Mouse (Mus musculus) brain, embryonic 14.5 days (tissue): ENCODE results near the gene Plxnd1. TPM values are rescaled to one million over a fixed set of nuclear protein-coding genes. Genes with fewer than 3 reads are reported as not detected.
A peak's percentile ranks its signal among the peaks of the same experiment; 100 is the strongest.

Source experiments
- DNase-seq: peaks from one replicate; pipeline ENCODE4 v3.0.0-alpha.2; 2011; ENCODE audit warnings: low read depth
- CTCF ChIP-seq: fragments of 200-500 bp; IDR thresholded peaks from 2 replicates; pipeline ENCODE4 v1.5.1; 2012; ENCODE audit warnings: inconsistent platforms, mild to moderate bottlenecking, moderate library complexity, borderline replicate concordance; ENCODE audit not compliant: insufficient read depth, insufficient read length; ENCODE audit errors: extremely low read depth
- POLR2A ChIP-seq: fragments of 200-500 bp; IDR thresholded peaks from 2 replicates; pipeline ENCODE4 v1.6.1; 2012; ENCODE audit warnings: mild to moderate bottlenecking, inconsistent platforms, borderline replicate concordance; ENCODE audit not compliant: poor library complexity, insufficient read depth, insufficient read length, severe bottlenecking; ENCODE audit errors: extremely low read depth
- polyA plus RNA-seq: library from polyadenylated mRNA; depleted of rRNA; stranded (reverse); fragments of >200 nt; gene quantifications from 2 replicates; pipeline ENCODE4 v1.2.3, GENCODE M21; 2012; rRNA removed

Plxnd1 gene
- 34.7 and 38.5 TPM in 2 replicates for polyA plus RNA-seq

DNA sequence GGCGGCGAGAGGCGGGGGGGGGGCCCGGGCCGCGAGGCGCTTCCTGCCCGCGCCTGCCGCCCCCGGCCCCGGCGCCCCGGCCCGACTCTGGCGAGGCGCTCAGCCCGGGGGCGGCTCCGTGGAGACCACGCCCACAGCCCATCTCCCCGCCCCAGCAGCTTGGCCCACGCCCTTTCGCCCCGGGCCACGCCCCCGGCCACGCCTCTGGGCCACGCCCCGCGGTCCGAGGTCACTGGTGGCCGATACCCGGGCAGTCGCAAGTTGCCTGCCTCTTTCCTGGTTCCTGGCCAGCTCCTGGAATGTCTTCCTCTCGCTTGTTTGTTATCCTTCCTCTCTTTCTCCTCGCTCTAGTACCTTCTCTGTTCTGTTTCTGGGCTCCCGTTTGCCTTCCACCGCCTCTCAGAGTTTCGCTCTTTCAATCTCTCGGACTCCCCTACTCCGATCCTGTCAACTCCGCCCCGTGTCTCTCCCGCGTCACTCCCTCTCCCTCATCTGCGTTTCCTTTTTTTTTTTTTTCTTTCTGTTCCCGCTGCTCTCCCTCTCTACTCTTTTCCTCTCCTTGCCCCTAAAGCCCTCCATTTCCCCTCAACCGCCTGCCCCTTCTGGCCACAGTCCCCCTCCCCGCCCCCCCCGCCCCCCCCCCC is at the start of gene Plxnd1:
Gene Plxnd1 (minus strand): TSS at position 129 of the 644 bp plus-strand sequence.
- peak; percentile 86 for DNase-seq
- TF ChIP-seq CTCF = no peak
- no peak for TF ChIP-seq POLR2A

DNA sequence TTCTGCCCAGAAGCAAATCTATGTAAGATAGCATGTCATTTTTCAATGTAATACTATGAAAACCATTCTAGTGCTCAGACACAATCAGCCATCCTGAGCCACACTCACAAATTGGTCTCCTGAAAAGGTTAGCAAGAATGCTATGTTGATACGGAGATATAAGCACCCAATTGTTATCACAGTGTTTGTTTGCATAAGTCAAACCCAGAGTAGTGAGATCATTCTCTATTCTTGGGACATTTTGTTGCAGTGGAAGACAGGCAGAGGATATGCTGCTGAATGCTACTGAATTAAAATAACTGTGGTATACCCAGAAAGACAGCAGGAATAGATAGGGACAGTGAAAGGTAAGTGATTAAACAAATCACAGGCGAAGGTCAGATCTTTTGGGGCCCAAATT is 49.2 kb upstream of the Plxnd1 start:
- DNase-seq = no peak
- TF ChIP-seq CTCF (no peak), POLR2A (no peak)

DNA sequence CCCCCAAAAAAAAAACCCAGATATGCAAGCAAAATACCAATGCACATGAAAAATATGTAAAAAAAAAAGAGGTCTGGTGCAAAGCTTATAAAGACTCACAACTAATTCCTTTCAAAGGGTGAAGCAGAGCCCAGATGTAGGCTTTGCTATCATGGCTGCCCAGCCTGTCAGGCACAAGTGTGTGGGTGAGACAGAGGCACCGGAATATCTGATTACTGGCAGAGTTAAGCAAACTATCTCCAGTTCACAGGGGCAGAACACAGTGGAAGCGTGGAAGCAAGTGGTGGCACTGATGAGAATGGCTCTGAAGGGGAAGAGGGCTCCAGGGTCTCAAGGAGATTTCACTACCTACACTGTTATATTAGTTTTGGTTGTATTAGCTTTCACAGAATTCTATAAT is 43.4 kb upstream of the Plxnd1 start:
- no peak for DNase-seq

DNA sequence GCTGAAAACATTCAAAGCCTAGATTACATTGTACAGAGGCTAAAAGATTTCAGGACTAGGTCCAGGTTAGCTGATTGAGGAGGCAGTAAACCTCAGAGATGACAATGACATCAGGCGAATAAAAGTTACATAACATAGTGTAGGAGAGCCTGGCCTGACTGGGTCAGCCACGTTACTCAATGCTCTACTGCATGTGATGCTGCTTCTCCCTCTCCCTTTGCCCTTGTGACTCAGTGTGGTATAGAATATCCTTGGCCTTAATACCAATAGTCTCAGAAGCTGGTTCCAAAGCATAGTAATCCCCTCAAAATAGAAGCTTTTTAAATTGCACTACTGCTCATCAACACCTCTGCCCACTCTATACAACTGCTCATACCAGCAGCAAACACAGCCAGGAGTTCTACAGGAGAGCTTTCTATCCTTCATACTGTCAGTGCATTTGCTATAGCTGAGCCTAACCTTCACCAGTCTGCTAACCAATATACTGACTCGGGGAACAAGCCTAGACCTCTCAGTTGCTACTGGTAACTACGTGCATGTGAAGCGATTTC is 42.6 kb upstream of the Plxnd1 start:
- TF ChIP-seq POLR2A = no peak
- TF ChIP-seq CTCF = no peak
- no peak for DNase-seq

More for the DNA sequence above, 43.4 kb upstream of the Plxnd1 start:
- TF ChIP-seq CTCF = no peak
- no peak for TF ChIP-seq POLR2A

DNA sequence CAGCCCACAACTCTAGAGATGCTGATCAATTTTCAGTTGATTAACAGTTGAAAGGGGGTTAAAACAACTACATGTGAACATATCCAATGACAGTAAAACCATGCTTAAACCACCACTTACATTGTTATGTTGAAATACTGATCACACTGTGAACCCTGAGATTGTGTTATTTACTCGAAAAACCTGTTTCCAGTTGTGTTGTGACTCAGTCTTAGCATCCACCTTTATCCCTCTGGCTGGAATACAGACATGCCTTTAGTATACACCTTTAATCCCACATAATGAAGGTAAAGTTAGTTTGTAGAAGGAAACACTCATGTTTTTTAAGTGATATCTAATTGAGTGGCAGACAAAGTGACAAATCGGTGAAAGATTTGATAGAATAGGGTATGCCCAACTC is 41.8 kb upstream of the Plxnd1 start:
- no peak for TF ChIP-seq CTCF
- TF ChIP-seq POLR2A = no peak
- no peak for DNase-seq

DNA sequence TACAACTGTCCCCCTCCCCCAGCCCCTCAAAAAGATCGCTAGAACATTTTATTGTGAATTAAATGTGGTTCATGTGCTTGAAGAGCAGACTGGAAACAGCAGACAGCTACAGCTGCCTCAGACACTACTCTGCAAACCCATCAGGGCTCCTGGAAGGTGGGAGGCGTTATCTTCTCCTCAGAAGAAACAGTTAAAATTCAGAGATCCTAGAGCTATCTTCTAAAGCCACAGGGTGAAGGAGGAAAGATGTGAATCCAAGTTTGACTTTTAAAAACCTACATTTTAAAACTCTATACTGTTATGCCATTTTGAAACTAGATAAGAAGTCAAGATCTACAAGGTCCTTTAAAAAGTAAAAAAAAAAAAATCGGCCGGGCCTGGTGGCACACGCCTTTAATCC is 36.2 kb upstream of the Plxnd1 start:
- TF ChIP-seq CTCF = no peak
- TF ChIP-seq POLR2A = no peak
- no peak for DNase-seq

DNA sequence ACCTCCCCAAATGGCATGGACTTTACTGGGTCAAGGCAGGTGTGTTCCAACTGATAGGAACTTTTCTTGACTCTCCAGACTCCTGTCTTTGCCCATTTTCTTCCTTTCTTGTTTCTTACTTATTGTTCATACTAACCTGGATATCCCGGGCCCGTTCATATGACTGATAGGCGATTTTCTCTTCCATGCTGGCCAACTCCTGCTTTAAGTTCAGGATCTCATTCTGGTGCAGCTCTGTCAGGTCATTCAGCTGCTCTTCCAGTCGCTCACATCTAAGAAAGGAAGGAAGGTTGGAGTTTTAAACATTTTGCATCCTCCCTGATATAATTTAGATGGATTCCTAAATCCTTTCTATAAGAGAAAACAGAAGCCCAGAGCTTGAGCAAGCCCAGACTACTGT is 29.9 kb upstream of the Plxnd1 start:
- TF ChIP-seq POLR2A (no peak), CTCF (no peak)
- no peak for DNase-seq

DNA sequence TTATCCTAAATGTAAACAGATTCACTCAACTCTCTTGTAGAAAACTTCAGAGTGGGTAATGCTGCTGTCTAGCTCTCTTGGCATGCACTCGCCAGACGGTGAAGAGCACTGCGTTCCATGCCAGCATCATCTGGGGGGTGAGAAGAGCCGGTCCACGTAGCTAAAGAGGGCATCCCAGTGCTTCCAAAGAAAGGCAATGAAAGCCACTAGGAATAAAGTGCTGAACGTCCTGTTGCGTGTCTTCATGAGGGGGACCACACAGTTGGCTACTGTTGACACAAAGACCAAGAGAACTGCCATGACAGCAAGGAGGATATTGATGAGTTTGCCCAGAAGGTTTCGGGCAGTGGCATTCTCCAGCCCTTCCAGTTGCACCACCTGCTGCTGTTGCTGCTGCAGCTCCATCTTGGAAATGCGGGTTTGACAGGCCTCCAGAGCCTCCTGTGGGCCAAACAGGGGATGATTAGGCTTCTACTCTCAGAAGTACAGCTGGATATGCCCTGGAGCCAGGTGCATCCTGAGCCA is 27.2 kb upstream of the Plxnd1 start:
- no peak for TF ChIP-seq POLR2A
- TF ChIP-seq CTCF = no peak
- DNase-seq = no peak

DNA sequence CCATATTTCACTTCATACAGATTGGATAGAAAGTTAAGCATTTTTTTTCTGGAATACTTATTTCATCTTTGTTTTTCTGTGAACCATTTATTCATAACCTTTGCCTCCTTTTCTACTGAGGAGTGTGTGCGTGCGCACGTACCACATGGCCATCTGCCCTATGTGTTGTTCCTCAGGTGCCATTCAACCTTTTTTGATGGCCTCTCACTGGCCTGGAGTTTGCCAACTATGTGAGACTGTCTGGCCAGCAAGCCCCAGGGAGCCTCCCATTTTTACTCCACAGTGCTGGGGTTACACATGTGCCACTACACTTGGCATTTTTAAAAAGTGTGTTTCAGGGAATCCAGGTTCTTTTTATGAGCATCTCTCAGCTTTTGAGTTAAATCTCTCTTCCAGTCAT is 21.1 kb upstream of the Plxnd1 start:
- no peak for DNase-seq
- TF ChIP-seq POLR2A (no peak), CTCF (no peak)

DNA sequence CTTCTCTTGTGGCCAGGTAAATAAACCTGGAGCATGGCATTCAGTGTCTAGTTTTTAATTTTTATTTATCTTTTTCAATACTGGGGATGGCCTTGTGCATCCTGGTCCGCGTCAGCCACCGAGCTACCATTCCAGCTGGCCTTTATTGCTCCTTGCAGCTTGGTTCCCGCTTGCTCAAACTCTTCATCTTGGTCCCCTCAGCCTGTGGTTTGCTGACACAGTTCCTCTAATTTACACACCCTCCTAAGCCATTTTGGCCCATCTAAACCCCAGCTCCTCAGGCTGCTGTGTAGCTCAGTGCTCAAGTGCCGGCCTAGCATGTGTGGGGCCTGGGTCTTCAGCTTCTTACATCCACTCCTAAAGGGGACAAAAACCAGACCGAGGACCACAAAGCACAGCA is 19.3 kb upstream of the Plxnd1 start:
- DNase-seq = no peak
- TF ChIP-seq POLR2A (no peak), CTCF (no peak)

DNA sequence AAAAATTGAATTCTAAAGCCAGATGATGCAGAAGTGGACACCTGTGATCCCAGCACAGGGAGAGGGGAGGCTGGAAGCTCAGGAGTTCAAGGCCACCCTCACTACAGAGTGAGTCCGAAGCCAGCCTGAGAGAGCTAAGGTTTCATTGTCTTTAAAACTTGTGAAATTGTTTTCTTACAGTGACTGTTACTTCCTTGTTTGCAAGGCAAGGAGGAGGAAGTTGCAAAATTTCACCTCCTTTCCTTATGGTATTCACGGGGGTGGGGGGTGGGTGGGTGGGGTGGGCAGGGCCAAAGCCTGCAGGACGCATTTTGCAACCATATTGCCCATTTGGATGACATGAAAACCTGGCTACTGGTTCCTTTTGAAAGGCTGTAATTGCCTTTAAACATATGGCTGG is 18.9 kb upstream of the Plxnd1 start:
- no peak for TF ChIP-seq CTCF
- no peak for TF ChIP-seq POLR2A
- DNase-seq = no peak

DNA sequence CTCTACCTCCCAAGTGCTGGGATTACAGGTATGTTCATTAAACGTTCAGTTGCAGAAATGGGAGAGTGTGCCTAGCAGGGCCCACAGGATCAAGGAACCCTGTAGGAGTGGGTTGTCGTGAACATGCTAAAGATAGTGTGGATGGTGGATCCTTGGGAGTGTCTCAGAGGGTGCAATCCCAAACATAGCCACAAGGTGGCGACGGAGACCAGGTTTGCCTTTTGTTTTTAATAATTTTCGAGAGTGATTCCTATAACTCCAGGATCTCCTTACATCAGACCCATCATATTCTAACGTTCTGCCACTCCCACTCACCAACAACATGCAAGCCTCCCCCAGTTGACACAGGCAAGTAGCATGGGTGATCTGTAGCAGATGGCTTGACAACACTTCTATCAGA is 15.7 kb upstream of the Plxnd1 start:
- TF ChIP-seq POLR2A = no peak
- peak; percentile 90 for TF ChIP-seq CTCF
- DNase-seq = peak; percentile 81
